Mouse (Mus musculus) limb, embryonic 15.5 days (tissue): Measurements from ENCODE around the gene Slc15a4. TPM values are rescaled to one million over a fixed set of nuclear protein-coding genes. Genes with fewer than 3 reads are reported as not detected.

ENCODE experiments used
- ATAC-seq: fragments of 200-750 bp; cut with Nextera tagmentation; 2 replicates; pipeline ENCODE4 v1.8.0; 2017; ENCODE audit warnings: low read depth, moderate TSS enrichment; ENCODE audit not compliant: insufficient number of reproducible peaks, low FRiP score, low TSS enrichment
- H3K27ac ChIP-seq: fragments of 300-500 bp; sonication (generic); 2 replicates; pipeline ENCODE4 v1.5.1; 2015; ENCODE audit warnings: moderate library complexity, mild to moderate bottlenecking, inconsistent platforms
- H3K27me3 ChIP-seq: fragments of 300-500 bp; sonication (generic); 2 replicates; pipeline ENCODE4 v1.6.1; 2015; ENCODE audit warnings: inconsistent platforms
- H3K36me3 ChIP-seq: fragments of 300-500 bp; sonication (generic); 2 replicates; pipeline ENCODE4 v1.6.1; 2015; ENCODE audit warnings: inconsistent platforms
- H3K4me1 ChIP-seq: fragments of 300-500 bp; sonication (generic); 2 replicates; pipeline ENCODE4 v1.6.1; 2015; ENCODE audit warnings: inconsistent platforms
- H3K4me2 ChIP-seq: fragments of 300-500 bp; sonication (generic); 2 replicates; pipeline ENCODE4 v1.6.1; 2015; ENCODE audit warnings: mild to moderate bottlenecking, inconsistent platforms
- H3K4me3 ChIP-seq: fragments of 300-500 bp; sonication (generic); 2 replicates; pipeline ENCODE4 v1.5.1; 2015; ENCODE audit warnings: mild to moderate bottlenecking, inconsistent platforms
- H3K9ac ChIP-seq: fragments of 300-500 bp; sonication (generic); 2 replicates; pipeline ENCODE4 v1.6.1; 2015; ENCODE audit warnings: inconsistent platforms
- H3K9me3 ChIP-seq: fragments of 300-500 bp; sonication (generic); 2 replicates; pipeline ENCODE4 v1.6.1; 2016; ENCODE audit warnings: inconsistent platforms
- WGBS: fragments of 180-500 bp; shearing (Covaris S2); methylation state at CpG from one replicate; pipeline ENCODE4 v1.1.7; 2015; 5-methylcytosine and 5-hydroxymethylcytosine counted together
- polyA plus RNA-seq: library from polyadenylated mRNA; unstranded; fragments of >200 nt; fragmentation: Nextera tagmentation; extraction: Ambion mirVana; gene quantifications from 2 replicates; pipeline ENCODE4 v1.2.1, GENCODE M21; 2015

Slc15a4 gene
- polyA plus RNA-seq, 1 experiment from 2014 or later, result 23.5 TPM

DNA sequence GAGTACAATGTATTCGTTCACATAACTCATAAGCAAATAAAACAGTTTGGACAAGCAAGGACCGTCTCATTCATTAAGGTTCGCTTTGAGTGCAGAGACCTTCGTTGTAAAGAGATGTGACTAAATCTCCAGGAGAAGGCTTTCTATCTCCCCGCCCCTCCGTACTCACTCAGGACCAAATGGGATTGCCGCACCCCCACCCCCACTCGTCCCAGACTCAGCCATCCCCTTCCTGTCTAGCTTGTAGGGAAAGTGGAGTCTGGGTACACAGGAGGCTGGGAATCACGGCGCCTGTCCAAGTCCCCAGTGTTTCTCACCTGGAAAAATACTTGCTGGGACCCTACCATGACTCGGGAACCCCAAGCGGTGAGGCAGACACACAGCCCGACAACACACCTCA lies 6.9 kb upstream of the Slc15a4 start:
- Histone ChIP-seq H3K9ac (no peak overlapping the region), H3K4me3 (no peak overlapping the region), H3K4me2 (no peak overlapping the region), H3K9me3 (no peaks in the 10 kb centered on the region), H3K4me1 (no peaks in the 10 kb centered on the region), H3K27ac (no peak overlapping the region), H3K36me3 (no peaks in the 10 kb centered on the region), H3K27me3 (no peaks in the 10 kb centered on the region)
- 92% methylated on average over 13 of the region's 13 CpGs for WGBS
- no peak for ATAC-seq

GRCm38 (mm10) chr5:127639067-127639605 lies 6.4 kb upstream of the Slc15a4 start:
- H3K9me3 ChIP-seq, result no peaks in the 10 kb centered on the region
- no peak overlapping the region for H3K9ac ChIP-seq
- no peaks in the 10 kb centered on the region for H3K4me1 ChIP-seq
- no peak overlapping the region for H3K4me2 ChIP-seq
- H3K27ac ChIP-seq, result no peak overlapping the region
- 69% methylated on average over 6 of the region's 6 CpGs for WGBS
- H3K36me3 ChIP-seq, result no peaks in the 10 kb centered on the region
- no peak for ATAC-seq
- no peak overlapping the region for H3K4me3 ChIP-seq
- no peaks in the 10 kb centered on the region for H3K27me3 ChIP-seq

DNA sequence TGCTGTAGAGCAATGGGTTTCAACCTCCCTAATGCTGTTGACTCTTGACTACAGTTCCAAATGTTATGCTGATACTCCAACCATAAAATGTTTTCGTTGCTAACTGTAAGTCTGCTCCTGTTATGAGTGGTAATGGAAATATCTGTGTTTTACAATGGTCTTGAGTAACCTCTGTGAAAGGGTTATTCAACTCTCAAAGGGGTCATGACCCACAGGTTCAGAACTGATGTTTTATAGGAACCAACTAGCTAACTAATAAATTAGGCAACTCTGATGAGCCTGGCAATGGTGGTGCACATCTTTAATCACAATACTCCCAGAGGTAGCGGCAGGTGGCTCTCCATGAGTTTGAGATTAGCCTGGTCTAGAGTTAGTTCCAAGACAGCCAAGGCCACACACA lies 5.5 kb upstream of the Slc15a4 start:
- H3K4me1 ChIP-seq, result no peaks in the 10 kb centered on the region
- ATAC-seq, result no peak
- H3K27me3 ChIP-seq, result peaks cover 2% of the 10 kb centered on the region; the same call in 1 of the 2 replicates
- no peak overlapping the region for H3K4me2 ChIP-seq
- H3K4me3 ChIP-seq, result no peak overlapping the region
- no peak overlapping the region for H3K27ac ChIP-seq
- H3K9me3 ChIP-seq, result no peaks in the 10 kb centered on the region
- WGBS, result 79% methylated on average over 2 of the region's 2 CpGs
- no peaks in the 10 kb centered on the region for H3K36me3 ChIP-seq
- H3K9ac ChIP-seq, result no peak overlapping the region

DNA sequence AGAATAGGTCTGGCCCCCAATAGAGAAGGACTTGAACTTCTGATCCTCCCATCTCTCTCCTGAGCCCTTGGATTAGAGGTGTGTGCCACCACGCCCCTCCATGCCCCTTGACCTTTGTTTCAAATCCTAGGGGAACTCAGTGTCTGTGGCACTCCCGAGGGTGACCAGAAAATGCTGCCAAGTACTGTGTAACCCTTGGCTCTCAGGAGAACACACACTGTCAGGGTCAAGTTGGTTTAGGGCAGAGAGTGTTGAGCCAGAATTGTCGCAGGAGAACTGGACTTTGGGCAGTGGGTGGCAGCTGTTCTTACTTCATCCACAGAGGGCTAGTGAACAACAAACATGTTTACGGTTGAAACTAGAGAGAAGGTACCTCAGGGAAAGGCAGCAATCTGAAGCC lies 4.9 kb upstream of the Slc15a4 start:
- Histone ChIP-seq H3K27ac (no peak overlapping the region), H3K4me1 (peaks cover 2% of the 10 kb centered on the region), H3K9ac (no peak overlapping the region), H3K4me2 (no peak overlapping the region), H3K36me3 (no peaks in the 10 kb centered on the region), H3K9me3 (no peaks in the 10 kb centered on the region), H3K27me3 (peaks cover 5% of the 10 kb centered on the region), H3K4me3 (no peak overlapping the region)
- no peak for ATAC-seq
- WGBS, result 68% methylated on average over 4 of the region's 4 CpGs

GRCm38 (mm10) chr5:127633666-127634065 lies 969 bp upstream of the Slc15a4 start:
- H3K4me3 ChIP-seq, result no peak overlapping the region
- H3K27me3 ChIP-seq, result peaks cover 19% of the 10 kb centered on the region
- WGBS, result 89% methylated on average over 7 of the region's 7 CpGs
- no peak overlapping the region for H3K9ac ChIP-seq
- H3K36me3 ChIP-seq, result no peaks in the 10 kb centered on the region
- H3K9me3 ChIP-seq, result no peaks in the 10 kb centered on the region
- no peak for ATAC-seq
- no peak overlapping the region for H3K27ac ChIP-seq
- peaks cover 9% of the 10 kb centered on the region for H3K4me1 ChIP-seq
- no peak overlapping the region for H3K4me2 ChIP-seq

- no peaks in the 10 kb centered on the region for H3K36me3 ChIP-seq
- H3K4me1 ChIP-seq, result peaks cover 9% of the 10 kb centered on the region
- H3K4me2 ChIP-seq, result 0 out of 2 replicates have a peak overlapping the region, but pooled peaks have one; percentile 94
- peaks cover 19% of the 10 kb centered on the region for H3K27me3 ChIP-seq
- no peak overlapping the region for H3K9ac ChIP-seq
- 20% methylated on average over 4 of the region's 4 CpGs for WGBS
- no peak overlapping the region for H3K27ac ChIP-seq
- no peak for ATAC-seq
- H3K9me3 ChIP-seq, result no peaks in the 10 kb centered on the region
- H3K4me3 ChIP-seq, result no peak overlapping the region
Measured at GRCm38 (mm10) chr5:127633188-127633587, 491 bp upstream of the Slc15a4 start.

DNA sequence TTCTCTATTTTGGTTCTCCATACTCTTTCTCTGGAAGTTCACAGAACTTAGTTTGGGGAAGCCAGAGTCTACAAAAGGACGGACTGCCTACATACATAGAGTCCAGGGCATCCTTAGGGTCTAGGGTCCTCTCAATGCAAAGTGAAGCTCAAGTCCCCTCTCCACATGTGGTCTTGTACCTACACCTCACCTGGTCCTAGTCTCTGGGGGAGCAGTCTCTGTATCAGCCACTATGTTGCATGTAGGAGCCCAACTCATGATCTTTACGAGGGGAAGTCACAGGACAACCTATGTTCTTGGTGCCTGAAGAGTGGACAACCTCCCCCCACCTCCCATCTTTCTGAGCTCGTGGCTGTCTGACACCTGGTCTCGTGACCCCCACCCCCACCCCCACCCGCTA lies 1.0 kb downstream of the Slc15a4 start:
- WGBS, result 16% methylated on average over 5 of the region's 5 CpGs
- H3K27ac ChIP-seq, result no peak overlapping the region
- ATAC-seq, result no peak
- H3K4me3 ChIP-seq, result peak overlapping the region; percentile 43; the same call in 1 of the 2 replicates
- no peaks in the 10 kb centered on the region for H3K36me3 ChIP-seq
- H3K9me3 ChIP-seq, result no peaks in the 10 kb centered on the region
- no peak overlapping the region for H3K9ac ChIP-seq
- peak overlapping the region; percentile 94 for H3K4me2 ChIP-seq
- peaks cover 19% of the 10 kb centered on the region for H3K27me3 ChIP-seq
- H3K4me1 ChIP-seq, result peaks cover 9% of the 10 kb centered on the region

GRCm38 (mm10) chr5:127627242-127627641 lies 5.5 kb downstream of the Slc15a4 start:
- ATAC-seq, result no peak
- no peaks in the 10 kb centered on the region for H3K9me3 ChIP-seq
- no peak overlapping the region for H3K4me3 ChIP-seq
- WGBS, result 89% methylated on average over 12 of the region's 12 CpGs
- no peaks in the 10 kb centered on the region for H3K36me3 ChIP-seq
- H3K27me3 ChIP-seq, result peaks cover 10% of the 10 kb centered on the region
- H3K4me1 ChIP-seq, result peaks cover 4% of the 10 kb centered on the region
- H3K27ac ChIP-seq, result no peak overlapping the region
- no peak overlapping the region for H3K9ac ChIP-seq
- H3K4me2 ChIP-seq, result no peak overlapping the region

DNA sequence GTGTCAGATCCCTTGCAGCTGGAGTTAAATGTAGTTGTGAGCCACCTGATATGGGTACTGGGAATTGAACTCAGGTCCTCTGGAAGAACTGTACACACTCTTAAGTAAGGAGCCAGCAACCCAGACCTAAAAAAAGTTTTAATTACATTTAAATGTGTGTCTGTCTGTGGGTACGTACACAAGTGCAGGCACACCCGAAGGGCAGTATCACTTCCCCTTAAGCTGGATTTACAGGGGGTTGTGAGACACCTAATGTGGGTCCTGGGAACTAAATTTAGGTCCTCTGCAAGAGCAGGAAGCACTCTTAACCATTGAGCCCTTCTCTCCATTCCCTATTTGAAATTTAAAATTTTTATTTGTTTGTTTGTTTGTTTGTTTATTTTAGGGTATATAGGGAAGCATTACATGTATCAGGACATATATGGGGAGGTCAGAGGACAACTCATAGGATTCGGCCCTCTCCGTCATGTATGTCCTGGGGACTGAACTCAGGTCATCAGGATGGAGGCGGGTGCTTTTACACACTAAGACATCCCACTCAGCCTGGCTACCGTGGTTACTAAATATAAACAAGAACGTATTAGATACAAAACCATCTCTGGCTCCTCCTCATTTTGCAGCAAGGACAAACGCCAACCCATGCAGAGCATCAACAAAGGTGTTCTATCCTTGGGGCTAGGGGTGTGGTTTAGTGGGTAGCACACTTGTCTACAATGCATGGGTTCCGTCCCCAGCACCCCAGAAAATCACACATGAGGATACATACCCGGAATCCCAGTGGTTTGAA lies 8.1 kb downstream of the Slc15a4 start:
- Histone ChIP-seq H3K36me3 (no peaks in the 10 kb centered on the region), H3K4me3 (no peak overlapping the region), H3K4me2 (no peak overlapping the region), H3K9ac (no peak overlapping the region), H3K27ac (no peak overlapping the region), H3K4me1 (no peaks in the 10 kb centered on the region), H3K9me3 (no peaks in the 10 kb centered on the region), H3K27me3 (no peaks in the 10 kb centered on the region; the same call in 1 of the 2 replicates)
- no peak for ATAC-seq
- 78% methylated on average over 10 of the region's 10 CpGs for WGBS

- Histone ChIP-seq H3K27ac (no peak overlapping the region), H3K27me3 (no peaks in the 10 kb centered on the region; the same call in 1 of the 2 replicates), H3K36me3 (no peaks in the 10 kb centered on the region), H3K4me1 (peaks cover 4% of the 10 kb centered on the region), H3K9ac (no peak overlapping the region), H3K4me2 (no peak overlapping the region), H3K9me3 (no peaks in the 10 kb centered on the region), H3K4me3 (no peak overlapping the region)
- 78% methylated on average over 10 of the region's 10 CpGs for WGBS
- no peak for ATAC-seq
Measured at GRCm38 (mm10) chr5:127621108-127621507, 11.6 kb downstream of the Slc15a4 start.

DNA sequence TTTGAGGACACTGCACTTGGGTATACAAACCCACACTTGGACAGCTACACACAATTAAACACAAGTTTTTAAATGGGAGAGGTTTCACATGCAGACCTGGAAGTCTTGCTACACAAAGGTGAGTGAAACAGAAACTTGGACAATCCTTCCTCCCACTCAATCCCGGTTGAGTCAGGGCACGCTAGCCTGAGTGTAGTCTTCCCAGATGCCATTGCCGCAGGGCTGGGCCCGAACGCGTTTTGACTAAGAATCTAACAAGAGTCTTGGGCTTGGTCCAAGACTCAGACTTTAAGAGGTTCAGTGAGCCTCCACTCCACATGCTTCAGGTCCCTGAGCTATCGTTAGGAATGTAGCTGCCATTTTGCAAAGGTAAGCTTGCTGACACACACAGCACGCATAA lies 12.3 kb downstream of the Slc15a4 start:
- H3K27ac ChIP-seq, result no peak overlapping the region
- 65% methylated on average over 8 of the region's 8 CpGs for WGBS
- H3K9me3 ChIP-seq, result no peaks in the 10 kb centered on the region
- no peak overlapping the region for H3K4me2 ChIP-seq
- ATAC-seq, result no peak
- no peaks in the 10 kb centered on the region for H3K36me3 ChIP-seq
- H3K4me3 ChIP-seq, result no peak overlapping the region
- H3K27me3 ChIP-seq, result no peaks in the 10 kb centered on the region; the same call in 1 of the 2 replicates
- H3K9ac ChIP-seq, result no peak overlapping the region
- H3K4me1 ChIP-seq, result peaks cover 12% of the 10 kb centered on the region

- Histone ChIP-seq H3K36me3 (no peaks in the 10 kb centered on the region), H3K9me3 (no peaks in the 10 kb centered on the region), H3K9ac (no peak overlapping the region), H3K4me2 (no peak overlapping the region), H3K4me3 (no peak overlapping the region), H3K27ac (no peak overlapping the region), H3K4me1 (peaks cover 19% of the 10 kb centered on the region), H3K27me3 (no peaks in the 10 kb centered on the region; the same call in 1 of the 2 replicates)
- 81% methylated on average over 3 of the region's 3 CpGs for WGBS
- no peak for ATAC-seq
Measured at GRCm38 (mm10) chr5:127618834-127619233, 13.9 kb downstream of the Slc15a4 start.
